Mouse (Mus musculus): ENCODE measurements around the gene Prkab2. TPM values are rescaled to one million over a fixed set of nuclear protein-coding genes. Genes with fewer than 3 reads are reported as not detected.

Prkab2 gene
- polyA plus RNA-seq, 1 experiment from 2014 or later, result 8.9 TPM

GRCm38 (mm10) chr3:97654901-97655300, 3.1 kb upstream of the Prkab2 start:
- 83% methylated on average over 8 of the region's 8 CpGs for WGBS
- Histone ChIP-seq H3K36me3 (replicated peaks) (no peaks in the 10 kb centered on the region), H3K27ac (no peak overlapping the region), H3K9me3 (no peaks in the 10 kb centered on the region), H3K9ac (no peak overlapping the region), H3K4me2 (no peak overlapping the region), H3K27me3 (no peaks in the 10 kb centered on the region), H3K4me1 (peaks cover 12% of the 10 kb centered on the region), H3K4me3 (replicated peaks) (no peak overlapping the region)
- no peak for ATAC-seq (ENCODE audit: low FRiP score)

GRCm38 (mm10) chr3:97658426-97659193, 617 bp downstream of the Prkab2 start:
- Histone ChIP-seq H3K4me2 (peak overlapping the region; percentile 84), H3K27me3 (no peaks in the 10 kb centered on the region), H3K36me3 (replicated peaks) (peaks cover 9% of the 10 kb centered on the region), H3K9ac (peak overlapping the region; percentile 73), H3K9me3 (no peaks in the 10 kb centered on the region), H3K4me3 (replicated peaks) (peak overlapping the region; percentile 85), H3K4me1 (peaks cover 12% of the 10 kb centered on the region), H3K27ac (0 out of 2 replicates have a peak overlapping the region, but pooled peaks have one; percentile 42)
- under 1% methylated on average over 49 of the region's 50 CpGs for WGBS
- ATAC-seq (ENCODE audit: low FRiP score), result peak; percentile 80

- Histone ChIP-seq H3K9me3 (no peaks in the 10 kb centered on the region), H3K27me3 (no peaks in the 10 kb centered on the region), H3K27ac (no peak overlapping the region), H3K4me3 (replicated peaks) (no peak overlapping the region), H3K4me1 (peaks cover 12% of the 10 kb centered on the region), H3K36me3 (replicated peaks) (peaks cover 17% of the 10 kb centered on the region), H3K9ac (no peak overlapping the region), H3K4me2 (no peak overlapping the region)
- no peak for ATAC-seq (ENCODE audit: low FRiP score)
- 91% methylated on average over 7 of the region's 7 CpGs for WGBS
Observed at GRCm38 (mm10) chr3:97659746-97660145, 1.8 kb downstream of the Prkab2 start.

- Histone ChIP-seq H3K27me3 (no peaks in the 10 kb centered on the region), H3K9me3 (no peaks in the 10 kb centered on the region), H3K27ac (no peak overlapping the region), H3K9ac (no peak overlapping the region), H3K4me3 (replicated peaks) (no peak overlapping the region), H3K4me2 (no peak overlapping the region), H3K4me1 (peaks cover 12% of the 10 kb centered on the region), H3K36me3 (replicated peaks) (peaks cover 20% of the 10 kb centered on the region)
- WGBS, result 74% methylated on average over 8 of the region's 8 CpGs
- ATAC-seq (ENCODE audit: low FRiP score), result no peak
Observed at GRCm38 (mm10) chr3:97661206-97661605, 3.2 kb downstream of the Prkab2 start.

- Histone ChIP-seq H3K36me3 (replicated peaks) (peaks cover 42% of the 10 kb centered on the region), H3K27me3 (no peaks in the 10 kb centered on the region), H3K4me3 (replicated peaks) (no peak overlapping the region), H3K4me1 (no peaks in the 10 kb centered on the region), H3K9me3 (no peaks in the 10 kb centered on the region), H3K27ac (no peak overlapping the region), H3K9ac (no peak overlapping the region), H3K4me2 (no peak overlapping the region)
- WGBS, result 94% methylated on average over 9 of the region's 9 CpGs
- no peak for ATAC-seq (ENCODE audit: low FRiP score)
Observed at GRCm38 (mm10) chr3:97665525-97665924, 7.5 kb downstream of the Prkab2 start.

GRCm38 (mm10) chr3:97666154-97666553, 8.2 kb downstream of the Prkab2 start:
- Histone ChIP-seq H3K9ac (no peak overlapping the region), H3K4me3 (replicated peaks) (no peak overlapping the region), H3K4me2 (no peak overlapping the region), H3K4me1 (no peaks in the 10 kb centered on the region), H3K27me3 (no peaks in the 10 kb centered on the region), H3K9me3 (no peaks in the 10 kb centered on the region), H3K27ac (no peak overlapping the region), H3K36me3 (replicated peaks) (peaks cover 44% of the 10 kb centered on the region)
- WGBS, result 82% methylated on average over 8 of the region's 8 CpGs
- no peak for ATAC-seq (ENCODE audit: low FRiP score)

- Histone ChIP-seq H3K9me3 (no peaks in the 10 kb centered on the region), H3K9ac (no peak overlapping the region), H3K4me3 (replicated peaks) (no peak overlapping the region), H3K27ac (no peak overlapping the region), H3K4me1 (no peaks in the 10 kb centered on the region), H3K27me3 (no peaks in the 10 kb centered on the region), H3K4me2 (no peak overlapping the region), H3K36me3 (replicated peaks) (peaks cover 46% of the 10 kb centered on the region)
- 85% methylated on average over 14 of the region's 14 CpGs for WGBS
- no peak for ATAC-seq (ENCODE audit: low FRiP score)
Observed at GRCm38 (mm10) chr3:97667093-97667675, 9.2 kb downstream of the Prkab2 start.

GRCm38 (mm10) chr3:97674644-97675110, 16.7 kb downstream of the Prkab2 start, which contains the start of gene Gm17651:
TSS of gene Gm17651 (minus strand) at chr3:97674694.
- no peak for ATAC-seq (ENCODE audit: low FRiP score)
- WGBS, result 90% methylated on average over 7 of the region's 7 CpGs
- H3K4me1 ChIP-seq, result no peaks in the 10 kb centered on the region
- no peak within 1 kb of the TSS for H3K9ac ChIP-seq
- peaks cover 11% of the 10 kb centered on the region for H3K36me3 ChIP-seq (replicated peaks)
- no peaks in the 10 kb centered on the region for H3K9me3 ChIP-seq
- peaks cover 6% of the 10 kb centered on the region; the same call in 1 of the 2 replicates for H3K27me3 ChIP-seq
- H3K4me3 ChIP-seq (replicated peaks), result no peak within 1 kb of the TSS
- H3K4me2 ChIP-seq, result no peak within 1 kb of the TSS
- H3K27ac ChIP-seq, result no peak within 1 kb of the TSS

GRCm38 (mm10) chr3:97676126-97676525, 18.1 kb downstream of the Prkab2 start:
- no peak for ATAC-seq (ENCODE audit: low FRiP score)
- Histone ChIP-seq H3K4me1 (peaks cover 6% of the 10 kb centered on the region), H3K4me2 (no peak overlapping the region), H3K9ac (no peak overlapping the region), H3K27me3 (peaks cover 18% of the 10 kb centered on the region), H3K27ac (no peak overlapping the region), H3K9me3 (no peaks in the 10 kb centered on the region), H3K4me3 (replicated peaks) (no peak overlapping the region), H3K36me3 (replicated peaks) (0 out of 2 replicates have a peak, but pooled peaks cover 2% of the 10 kb centered on the region)
- WGBS, result 92% methylated on average over 3 of the region's 3 CpGs

- Histone ChIP-seq H3K27me3 (peaks cover 40% of the 10 kb centered on the region), H3K4me1 (peaks cover 17% of the 10 kb centered on the region), H3K36me3 (replicated peaks) (no peaks in the 10 kb centered on the region), H3K4me3 (replicated peaks) (no peak overlapping the region), H3K9ac (no peak overlapping the region), H3K4me2 (no peak overlapping the region), H3K9me3 (no peaks in the 10 kb centered on the region), H3K27ac (no peak overlapping the region)
- WGBS, result 96% methylated on average over 3 of the region's 3 CpGs
- no peak for ATAC-seq (ENCODE audit: low FRiP score)
Observed at GRCm38 (mm10) chr3:97678416-97678815, 20.4 kb downstream of the Prkab2 start.

GRCm38 (mm10) chr3:97680631-97681320, 22.8 kb downstream of the Prkab2 start:
- Histone ChIP-seq H3K27ac (no peak overlapping the region), H3K9me3 (no peaks in the 10 kb centered on the region), H3K4me3 (replicated peaks) (peak overlapping the region; percentile 39), H3K4me1 (peaks cover 28% of the 10 kb centered on the region), H3K36me3 (replicated peaks) (no peaks in the 10 kb centered on the region), H3K9ac (no peak overlapping the region), H3K4me2 (peak overlapping the region; percentile 67), H3K27me3 (peaks cover 53% of the 10 kb centered on the region)
- WGBS, result 1% methylated on average over 28 of the region's 28 CpGs
- peak; percentile 85 for ATAC-seq (ENCODE audit: low FRiP score)
